In genomic region chr4:133240490-133240921, GRCm38 (mm10) we compare ENCODE assay signal across 8 mouse cellular contexts. TPM values are rescaled to one million over a fixed set of nuclear protein-coding genes. Genes with fewer than 3 reads are reported as not detected.
DNase-seq lines count a peak whose midpoint lies in the region; ATAC-seq lines count a peak whose summit lies in the region.

Map3k6 (plus strand) TSS chr4:133240818.

- peak within 1 kb of the TSS; percentile 78 for H3K27ac ChIP-seq in heart, embryonic 15.5 days
- peak within 1 kb of the TSS; percentile 63; the same call in 1 of the 2 replicates for H3K27ac ChIP-seq in stomach, embryonic 14.5 days (ENCODE audit: low read length)

- WGBS in heart, embryonic 15.5 days, result 11% methylated on average over 16 of the region's 16 CpGs
- 5% methylated on average over 16 of the region's 16 CpGs for WGBS in stomach, embryonic 14.5 days

- peak; percentile 90 for DNase-seq in 416B (ENCODE audit: low read depth)
- DNase-seq in ZHBTc4 (ENCODE audit: low read depth, low spot score), result peak; percentile 80
- peak; percentile 84 to 96 for DNase-seq in kidney, postnatal 25 days
- DNase-seq in layer of hippocampus, adult 11-12 months (ENCODE audit: low spot score), result no peak

- peak within 1 kb of the TSS; percentile 90 for H3K4me2 ChIP-seq in heart, embryonic 15.5 days
- peak within 1 kb of the TSS; percentile 94 for H3K4me2 ChIP-seq in stomach, embryonic 14.5 days (replicated peaks; ENCODE audit: low read depth, low read length)

- peak within 1 kb of the TSS; percentile 67 for H3K9ac ChIP-seq in heart, embryonic 15.5 days
- H3K9ac ChIP-seq in stomach, embryonic 14.5 days (replicated peaks; ENCODE audit: low read depth, low read length), result peak within 1 kb of the TSS; percentile 50

- peaks cover 17% of the 10 kb centered on the region for H3K27me3 ChIP-seq in heart, embryonic 15.5 days
- H3K27me3 ChIP-seq in stomach, embryonic 14.5 days (ENCODE audit: control insufficient read depth, insufficient read depth, low read length), result no peaks in the 10 kb centered on the region

- peak; percentile 44 for ATAC-seq in erythroblast, adult 5-6 weeks (replicated peaks; ENCODE audit: low FRiP score, poor library complexity, severe bottlenecking)
- ATAC-seq in heart, embryonic 15.5 days (replicated peaks; ENCODE audit: insufficient number of reproducible peaks, insufficient read depth, low FRiP score, low read depth), result peak; percentile 54
- ATAC-seq in megakaryocyte, adult 5-6 weeks (ENCODE audit: poor library complexity, severe bottlenecking), result peak; percentile 68
- ATAC-seq in stomach, embryonic 14.5 days (ENCODE audit: insufficient number of reproducible peaks, insufficient read depth, low FRiP score, low read depth), result peak; percentile 56; the same call in 1 of the 2 replicates

- H3K4me1 ChIP-seq in heart, embryonic 15.5 days (replicated peaks), result peaks cover 14% of the 10 kb centered on the region
- H3K4me1 ChIP-seq in stomach, embryonic 14.5 days (ENCODE audit: control insufficient read depth, insufficient read depth, low read length), result peaks cover 13% of the 10 kb centered on the region; the same call in 1 of the 2 replicates

- H3K4me3 ChIP-seq in heart, embryonic 15.5 days, result peak within 1 kb of the TSS; percentile 65
- H3K4me3 ChIP-seq in stomach, embryonic 14.5 days (ENCODE audit: low read depth, low read length), result peak within 1 kb of the TSS; percentile 64

- H3K36me3 ChIP-seq in heart, embryonic 15.5 days, result no peaks in the 10 kb centered on the region
- H3K36me3 ChIP-seq in stomach, embryonic 14.5 days (ENCODE audit: control insufficient read depth, insufficient read depth, low read length), result no peaks in the 10 kb centered on the region

- H3K9me3 ChIP-seq in heart, embryonic 15.5 days (replicated peaks), result no peaks in the 10 kb centered on the region
- H3K9me3 ChIP-seq in stomach, embryonic 14.5 days (ENCODE audit: control insufficient read depth, low read depth, low read length), result no peaks in the 10 kb centered on the region

RNA-seq across cellular contexts. Expression of gene Map3k6, which starts in this region (rescaled TPM):
- 0.96 and 4.6 TPM in 2 replicates for total RNA-seq in erythroblast, adult 5-6 weeks (2015; ENCODE audit: low replicate concordance)
- total RNA-seq in erythroblast, adult 5-6 weeks (2017; ENCODE audit: low replicate concordance), result 0.42 TPM in 1 of 2 replicates, not detected in the other
- 2.9 and 3.4 TPM in 2 replicates for polyA plus RNA-seq in heart, embryonic 15.5 days (2015; fragmentation: Nextera tagmentation; extraction: Ambion mirVana)
- 10.2 and 11.7 TPM in 2 replicates for total RNA-seq in megakaryocyte, adult 5-6 weeks (2015)
- total RNA-seq in megakaryocyte, adult 5-6 weeks (2017), result 9.1 and 13.4 TPM in 2 replicates
- polyA plus RNA-seq in stomach, embryonic 14.5 days (2014; fragmentation: Nextera tagmentation; extraction: Ambion mirVana), result 3.1 and 3.4 TPM in 2 replicates
